Mouse (Mus musculus) lung, postnatal 4 days (tissue): ENCODE measurements at regions not wholly inside any gene's neighbourhood (a gene's known extent, or its start where the extent isn't known, plus 50 kb on each side); places are given as distances from the start of the nearest gene placed in this dataset.
A peak's percentile ranks its signal among the peaks of the same experiment; 100 is the strongest.

Experiments
- DNase-seq, 2 experiments: peaks; one replicate each; pipeline ENCODE4 v3.0.0; 2021

GRCm38 (mm10) chr9:43930476-43930875 lies 112.7 kb upstream of the Thy1 start:
- no peak for DNase-seq

GRCm38 (mm10) chr9:43934012-43934690 lies 109.0 kb upstream of the Thy1 start:
- DNase-seq: no peak

GRCm38 (mm10) chr9:43934691-43935064 lies 108.5 kb upstream of the Thy1 start:
- DNase-seq: no peak

- no peak for DNase-seq
Observed at GRCm38 (mm10) chr9:43939336-43939735, 103.8 kb upstream of the Thy1 start.

GRCm38 (mm10) chr9:43942147-43942546 lies 101.0 kb upstream of the Thy1 start:
- DNase-seq: no peak

GRCm38 (mm10) chr9:43943522-43943921 lies 99.7 kb upstream of the Thy1 start:
- DNase-seq: no peak

- no peak for DNase-seq
Observed at GRCm38 (mm10) chr9:43944816-43945741, 98.1 kb upstream of the Thy1 start.

- no peak for DNase-seq
Observed at GRCm38 (mm10) chr9:43945997-43946649, 97.1 kb upstream of the Thy1 start.

GRCm38 (mm10) chr9:43947089-43947488 lies 96.1 kb upstream of the Thy1 start:
- DNase-seq: no peak

- DNase-seq: no peak
Observed at GRCm38 (mm10) chr9:43947490-43948150, 95.6 kb upstream of the Thy1 start.

GRCm38 (mm10) chr9:43953128-43953527 lies 90.1 kb upstream of the Thy1 start:
- no peak for DNase-seq

GRCm38 (mm10) chr9:43959541-43959940 lies 83.6 kb upstream of the Thy1 start:
- peak; percentile 29 to 53 for DNase-seq

- DNase-seq: no peak
Observed at GRCm38 (mm10) chr9:43961431-43961830, 81.8 kb upstream of the Thy1 start.

GRCm38 (mm10) chr9:43965171-43965570 lies 78.0 kb upstream of the Thy1 start:
- no peak for DNase-seq

- DNase-seq: no peak
Observed at GRCm38 (mm10) chr9:43965811-43966210, 77.4 kb upstream of the Thy1 start.

- no peak for DNase-seq
Observed at GRCm38 (mm10) chr9:43970043-43970795, 73.0 kb upstream of the Thy1 start.

GRCm38 (mm10) chr9:43970858-43971257 lies 72.3 kb upstream of the Thy1 start:
- no peak for DNase-seq

- peak in 1 of 2 experiments; percentile 63 for DNase-seq
Observed at GRCm38 (mm10) chr9:43972290-43972689, 70.9 kb upstream of the Thy1 start.

GRCm38 (mm10) chr9:43975405-43975804 lies 67.8 kb upstream of the Thy1 start:
- DNase-seq: no peak

GRCm38 (mm10) chr9:43976366-43976765 lies 66.8 kb upstream of the Thy1 start:
- no peak for DNase-seq

- no peak for DNase-seq
Observed at GRCm38 (mm10) chr9:43977773-43978172, 65.4 kb upstream of the Thy1 start.

- no peak for DNase-seq
Observed at GRCm38 (mm10) chr9:43981376-43981775, 61.8 kb upstream of the Thy1 start.
